Mouse (Mus musculus) hindbrain, postnatal 0 days (tissue): ENCODE results near the gene 4932438A13Rik. TPM values are rescaled to one million over a fixed set of nuclear protein-coding genes. Genes with fewer than 3 reads are reported as not detected.

Experiments
- ATAC-seq: fragments of 200-750 bp; cut with Nextera tagmentation; 2 replicates; pipeline ENCODE4 v1.8.0; 2017; ENCODE audit warnings: mild to moderate bottlenecking, moderate TSS enrichment, moderate library complexity
- DNase-seq: peaks from one replicate; pipeline ENCODE4 v3.0.0-alpha.2; 2015; ENCODE audit warnings: low spot score
- H3K27ac ChIP-seq: fragments of 300-500 bp; sonication (generic); 2 replicates; pipeline ENCODE4 v1.5.1; 2014; ENCODE audit warnings: mild to moderate bottlenecking
- H3K27me3 ChIP-seq: fragments of 300-500 bp; sonication (generic); 2 replicates; pipeline ENCODE4 v1.6.1; 2014; ENCODE audit warnings: low read length, mixed read lengths; ENCODE audit not compliant: insufficient read depth
- H3K36me3 ChIP-seq: fragments of 300-500 bp; sonication (generic); 2 replicates; pipeline ENCODE4 v1.6.1; 2014; ENCODE audit warnings: low read length, mixed read lengths; ENCODE audit not compliant: insufficient read depth
- H3K4me1 ChIP-seq: fragments of 300-500 bp; sonication (generic); 2 replicates; pipeline ENCODE4 v1.6.1; 2014; ENCODE audit warnings: antibody characterized with exemption, low read length, mixed read lengths; ENCODE audit not compliant: insufficient read depth
- H3K4me2 ChIP-seq: fragments of 300-500 bp; sonication (generic); 2 replicates; pipeline ENCODE4 v1.6.1; 2014; ENCODE audit warnings: low read depth, mild to moderate bottlenecking, low read length, moderate library complexity, mixed read lengths
- H3K4me3 ChIP-seq: fragments of 300-500 bp; sonication (generic); 2 replicates; pipeline ENCODE4 v1.5.1; 2014; ENCODE audit warnings: low read length
- H3K9ac ChIP-seq: fragments of 300-500 bp; sonication (generic); replicated peaks from 2 replicates; pipeline ENCODE4 v1.6.1; 2014; ENCODE audit warnings: mild to moderate bottlenecking, low read length, moderate library complexity, mixed read lengths
- H3K9me3 ChIP-seq: fragments of 300-500 bp; sonication (generic); 2 replicates; pipeline ENCODE4 v1.6.1; 2016; ENCODE audit warnings: low read length, mixed read lengths
- CTCF ChIP-seq: IDR thresholded peaks from 2 replicates; pipeline ENCODE4 v1.5.1; 2016; ENCODE audit warnings: antibody characterized with exemption, control low read depth, low read depth
- WGBS: fragments of 180-500 bp; shearing (Covaris S2); extraction: QIAGEN DNeasy Blood & Tissue Kit; methylation state at CpG from one replicate; pipeline ENCODE4 v1.1.7; 2014; 5-methylcytosine and 5-hydroxymethylcytosine counted together
- polyA plus RNA-seq: library from polyadenylated mRNA; unstranded; fragments of >200 nt; fragmentation: Nextera tagmentation; extraction: Ambion mirVana; gene quantifications from 2 replicates; pipeline ENCODE4 v1.2.1, GENCODE M21; 2015
- total RNA-seq: library from RNA; depleted of rRNA; stranded (reverse); fragments of >200 nt; gene quantifications from 2 replicates; pipeline ENCODE4 v1.2.3, GENCODE M21; 2014

The 4932438A13Rik gene
- total and polyA plus RNA-seq, 2 experiments from 2014 or later, result 58.9 to 75.9 TPM

DNA sequence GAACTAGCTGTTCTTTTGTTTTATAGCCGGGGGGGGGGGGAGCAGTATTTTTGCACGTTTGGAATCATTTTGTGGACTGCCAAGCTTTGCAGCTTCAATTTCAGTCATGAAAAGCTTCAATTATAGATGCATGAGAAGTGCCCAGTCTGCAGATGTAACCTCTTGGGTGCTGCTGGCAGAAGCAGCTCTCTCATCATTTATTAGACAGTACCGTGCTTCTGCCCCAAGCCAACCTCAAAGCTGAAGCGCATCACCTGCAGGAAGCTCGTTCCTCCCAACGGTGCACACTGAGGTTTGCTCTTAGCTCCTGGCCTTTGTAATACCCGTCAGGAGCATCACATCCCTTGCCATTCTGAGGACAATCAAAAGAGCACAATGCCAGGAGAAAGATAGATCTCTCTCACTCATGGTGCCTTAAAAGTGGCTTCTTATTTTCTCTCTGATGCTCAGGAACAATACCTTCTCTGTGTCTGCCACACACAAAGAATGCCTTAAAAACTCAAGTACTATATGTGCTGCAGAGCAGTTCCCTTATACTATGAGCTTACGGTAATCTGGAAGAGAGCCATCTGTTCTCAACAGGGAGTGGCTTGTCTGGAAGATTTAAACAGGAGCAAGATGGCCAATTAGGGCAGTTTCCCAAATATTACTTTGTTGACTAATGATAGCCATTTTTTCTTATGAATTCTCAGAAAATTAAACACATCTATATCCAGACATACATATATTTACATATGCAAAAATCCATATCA, 35.5 kb upstream of the 4932438A13Rik start:
- DNase-seq (peak; percentile 67), ATAC-seq (peak; percentile 56; the same call in 1 of the 2 replicates)
- Histone ChIP-seq H3K27me3 (no peaks in the 10 kb centered on the region), H3K36me3 (no peaks in the 10 kb centered on the region), H3K4me3 (no peak overlapping the region), H3K4me2 (0 out of 2 replicates have a peak overlapping the region, but pooled peaks have one; percentile 1), H3K4me1 (peaks cover 6% of the 10 kb centered on the region), H3K27ac (peak overlapping the region; percentile 48; the same call in 1 of the 2 replicates), H3K9me3 (no peaks in the 10 kb centered on the region), H3K9ac (no peak overlapping the region)
- no peak for TF ChIP-seq CTCF
- WGBS, result 29% methylated on average over 8 of the region's 8 CpGs

DNA sequence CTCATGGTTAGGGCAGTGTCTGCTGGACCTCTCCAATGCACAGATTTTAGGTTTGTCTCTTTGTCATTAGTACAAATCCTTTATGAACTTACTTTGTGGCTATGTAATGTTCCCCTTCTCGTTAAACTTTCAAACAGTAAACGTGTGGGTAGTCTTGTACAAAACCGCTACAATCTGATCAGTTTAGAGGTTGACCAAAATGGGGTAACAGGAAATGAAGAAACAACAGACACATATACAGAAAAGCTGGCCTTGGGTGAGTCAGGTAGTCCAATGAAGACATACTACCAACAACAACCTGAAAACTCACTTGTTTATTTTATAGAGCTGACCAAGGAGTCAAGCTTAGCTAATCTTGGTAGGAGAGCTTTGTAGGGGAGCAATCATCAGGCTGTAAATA, 32.7 kb upstream of the 4932438A13Rik start:
- Histone ChIP-seq H3K9me3 (no peaks in the 10 kb centered on the region), H3K27me3 (no peaks in the 10 kb centered on the region), H3K4me1 (peaks cover 6% of the 10 kb centered on the region), H3K4me2 (no peak overlapping the region), H3K27ac (no peak overlapping the region), H3K4me3 (no peak overlapping the region), H3K9ac (no peak overlapping the region), H3K36me3 (no peaks in the 10 kb centered on the region)
- TF ChIP-seq CTCF, result no peak
- DNase-seq, result no peak
- no peak for ATAC-seq
- 96% methylated on average over 3 of the region's 3 CpGs for WGBS

DNA sequence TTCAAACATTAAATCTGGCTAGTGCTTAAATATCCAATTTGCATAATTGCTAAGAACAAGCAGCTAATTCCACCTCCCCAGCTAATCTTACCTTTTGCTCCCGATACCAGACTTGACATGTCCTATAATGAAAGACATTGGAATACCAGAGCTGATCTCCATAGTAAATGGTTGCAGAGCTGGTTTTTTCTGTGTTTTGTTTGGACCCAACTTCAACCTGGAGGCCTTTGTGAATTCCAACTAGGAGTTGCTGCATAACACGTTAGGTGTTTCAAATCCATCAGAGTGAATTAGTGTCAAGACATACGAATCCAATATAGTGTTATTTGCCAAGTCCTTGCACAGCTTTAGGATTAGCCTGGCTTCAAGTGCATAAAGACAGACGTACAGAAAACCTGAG, 28.5 kb upstream of the 4932438A13Rik start:
- DNase-seq, result no peak
- no peak overlapping the region for H3K27ac ChIP-seq
- H3K9me3 ChIP-seq, result no peaks in the 10 kb centered on the region
- H3K9ac ChIP-seq, result no peak overlapping the region
- TF ChIP-seq CTCF, result no peak
- no peak overlapping the region for H3K4me2 ChIP-seq
- no peak overlapping the region for H3K4me3 ChIP-seq
- H3K4me1 ChIP-seq, result no peaks in the 10 kb centered on the region; the same call in 1 of the 2 replicates
- no peak for ATAC-seq
- H3K27me3 ChIP-seq, result no peaks in the 10 kb centered on the region
- WGBS, result 65% methylated on average over 4 of the region's 4 CpGs
- H3K36me3 ChIP-seq, result no peaks in the 10 kb centered on the region

DNA sequence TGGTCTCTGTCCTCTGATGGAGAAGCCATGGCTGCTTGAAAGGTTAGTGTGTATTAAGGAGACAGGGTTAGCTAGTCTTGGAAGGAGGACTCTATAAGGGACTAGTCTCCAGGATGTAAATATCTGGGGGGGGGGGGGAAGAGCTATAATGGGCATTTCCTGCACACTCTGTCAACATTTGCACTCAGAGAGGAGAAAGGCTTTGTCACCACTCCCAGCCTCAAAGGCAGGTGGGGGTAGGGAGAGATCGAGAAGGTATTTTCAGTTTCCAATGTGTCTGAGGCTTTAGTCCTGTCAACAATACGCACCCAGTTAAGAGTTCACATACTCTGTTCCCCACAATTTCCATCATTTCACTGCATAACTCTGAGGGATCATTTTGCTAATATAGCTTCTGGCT, 28.1 kb upstream of the 4932438A13Rik start:
- H3K36me3 ChIP-seq, result no peaks in the 10 kb centered on the region
- no peak for ATAC-seq
- no peak overlapping the region for H3K9ac ChIP-seq
- H3K4me1 ChIP-seq, result no peaks in the 10 kb centered on the region; the same call in 1 of the 2 replicates
- H3K27me3 ChIP-seq, result no peaks in the 10 kb centered on the region
- H3K27ac ChIP-seq, result no peak overlapping the region
- no peak overlapping the region for H3K4me3 ChIP-seq
- H3K4me2 ChIP-seq, result no peak overlapping the region
- no peaks in the 10 kb centered on the region for H3K9me3 ChIP-seq
- DNase-seq, result no peak
- TF ChIP-seq CTCF, result no peak
- 88% methylated on average over 2 of the region's 2 CpGs for WGBS

DNA sequence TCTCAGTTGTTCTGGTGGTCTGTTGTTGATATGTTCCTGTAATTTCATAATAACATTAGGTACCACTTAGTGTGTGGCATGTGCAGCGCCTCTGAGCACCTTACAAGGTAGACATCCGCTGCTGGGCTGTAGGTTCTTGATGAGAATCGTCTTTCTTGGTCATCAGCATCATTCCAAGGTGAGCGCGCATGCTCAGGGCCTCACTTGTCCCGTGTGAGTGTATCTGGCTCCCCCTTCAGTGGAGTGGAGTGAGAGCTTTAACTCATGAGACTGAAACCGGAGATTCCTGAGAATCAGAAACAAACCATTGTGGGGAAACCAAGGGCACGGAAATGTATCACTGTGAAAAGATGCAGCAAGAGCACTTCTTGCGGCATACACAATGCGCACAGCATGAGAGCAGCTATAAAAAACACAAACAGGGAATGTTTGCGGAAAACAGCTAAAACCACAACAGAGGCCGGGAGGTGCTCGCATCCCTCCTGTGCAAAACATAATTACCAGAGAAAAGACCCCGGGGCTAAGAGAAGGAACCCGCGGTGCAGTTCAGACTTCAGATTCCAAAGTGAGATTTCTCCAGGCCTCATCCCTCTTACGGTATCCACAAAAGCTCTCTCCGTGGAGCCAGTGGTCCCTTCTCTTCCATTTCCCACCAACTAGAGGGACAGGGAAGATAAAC, 27.2 kb upstream of the 4932438A13Rik start:
- H3K9ac ChIP-seq, result 0 out of 2 replicates have a peak overlapping the region, but pooled peaks have one; percentile 22
- DNase-seq (peak; percentile 68), ATAC-seq (peak; percentile 62; the same call in 1 of the 2 replicates)
- WGBS, result 19% methylated on average over 18 of the region's 18 CpGs
- no peak overlapping the region for H3K4me3 ChIP-seq
- H3K27me3 ChIP-seq, result no peaks in the 10 kb centered on the region
- peak; percentile 62 for TF ChIP-seq CTCF
- H3K27ac ChIP-seq, result no peak overlapping the region
- H3K9me3 ChIP-seq, result no peaks in the 10 kb centered on the region
- peak overlapping the region; percentile 44 for H3K4me2 ChIP-seq
- H3K36me3 ChIP-seq, result no peaks in the 10 kb centered on the region
- H3K4me1 ChIP-seq, result no peaks in the 10 kb centered on the region; the same call in 1 of the 2 replicates

DNA sequence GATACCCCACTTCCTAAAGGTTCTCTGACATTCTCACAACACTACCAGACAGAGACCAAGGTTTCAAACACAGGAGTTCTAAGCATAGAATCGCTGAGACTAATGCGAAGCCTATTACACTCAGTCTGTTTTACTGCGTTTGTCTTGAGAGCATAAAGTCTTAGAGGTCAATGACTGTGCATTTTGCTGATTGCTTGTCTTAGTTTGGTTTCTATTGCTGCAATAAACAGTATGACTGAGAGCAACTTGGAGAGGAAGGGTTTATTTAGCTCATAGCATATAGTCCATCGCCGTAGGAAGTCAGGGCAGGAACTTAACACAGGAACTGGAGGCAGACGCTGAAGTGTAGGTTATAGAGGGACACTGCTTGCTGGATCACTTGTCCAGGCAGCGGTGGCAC, 26.1 kb upstream of the 4932438A13Rik start:
- H3K27me3 ChIP-seq, result no peaks in the 10 kb centered on the region
- DNase-seq (no peak), ATAC-seq (no peak)
- H3K36me3 ChIP-seq, result no peaks in the 10 kb centered on the region
- no peak overlapping the region for H3K4me3 ChIP-seq
- H3K27ac ChIP-seq, result no peak overlapping the region
- no peak overlapping the region for H3K4me2 ChIP-seq
- no peak overlapping the region for H3K9ac ChIP-seq
- 91% methylated on average over 7 of the region's 7 CpGs for WGBS
- no peaks in the 10 kb centered on the region for H3K9me3 ChIP-seq
- H3K4me1 ChIP-seq, result no peaks in the 10 kb centered on the region; the same call in 1 of the 2 replicates
- TF ChIP-seq CTCF, result no peak
